Mouse (Mus musculus) heart, postnatal 0 days (tissue): Measurements from ENCODE around the gene Scgb1b7. TPM values are rescaled to one million over a fixed set of nuclear protein-coding genes. Genes with fewer than 3 reads are reported as not detected.
"Not testable (repeated sequence)": the region's sequence is repeated elsewhere in the genome, so short reads cannot be mapped to it uniquely, and the experiment has no call there.

Source experiments
- ATAC-seq: fragments of 200-750 bp; cut with Nextera tagmentation; 2 replicates; pipeline ENCODE4 v1.8.0; 2017; ENCODE audit warnings: low read depth, moderate number of reproducible peaks, moderate library complexity; ENCODE audit not compliant: insufficient read depth
- DNase-seq: peaks from one replicate; pipeline ENCODE4 v3.0.0-alpha.2; 2016; ENCODE audit warnings: low spot score
- H3K27ac ChIP-seq: fragments of 300-500 bp; sonication (generic); 2 replicates; pipeline ENCODE4 v1.5.1; 2014; ENCODE audit warnings: low read depth, mild to moderate bottlenecking
- H3K27me3 ChIP-seq: fragments of 300-500 bp; sonication (generic); 2 replicates; pipeline ENCODE4 v1.6.1; 2014; ENCODE audit warnings: low read length, mixed read lengths; ENCODE audit not compliant: control insufficient read depth, insufficient read depth
- H3K36me3 ChIP-seq: fragments of 300-500 bp; sonication (generic); replicated peaks from 2 replicates; pipeline ENCODE4 v1.6.1; 2014; ENCODE audit warnings: low read length, mixed read lengths; ENCODE audit not compliant: control insufficient read depth, insufficient read depth
- H3K4me1 ChIP-seq: fragments of 300-500 bp; sonication (generic); 2 replicates; pipeline ENCODE4 v1.6.1; 2014; ENCODE audit warnings: antibody characterized with exemption; ENCODE audit not compliant: control insufficient read depth, insufficient read depth
- H3K4me2 ChIP-seq: fragments of 300-500 bp; sonication (generic); 2 replicates; pipeline ENCODE4 v1.6.1; 2014; ENCODE audit warnings: low read depth, mild to moderate bottlenecking, low read length, moderate library complexity
- H3K4me3 ChIP-seq: fragments of 300-500 bp; sonication (generic); 2 replicates; pipeline ENCODE4 v1.5.1; 2014; ENCODE audit warnings: low read depth, low read length
- H3K9ac ChIP-seq: fragments of 300-500 bp; sonication (generic); replicated peaks from 2 replicates; pipeline ENCODE4 v1.6.1; 2014; ENCODE audit warnings: low read depth, low read length, mixed read lengths
- H3K9me3 ChIP-seq: fragments of 300-500 bp; sonication (generic); replicated peaks from 2 replicates; pipeline ENCODE4 v1.6.1; 2016; ENCODE audit warnings: low read length; ENCODE audit not compliant: control insufficient read depth
- WGBS: fragments of 180-500 bp; shearing (Covaris S2); extraction: QIAGEN DNeasy Blood & Tissue Kit; methylation state at CpG from one replicate; pipeline ENCODE4 v1.1.7; 2014; 5-methylcytosine and 5-hydroxymethylcytosine counted together
- polyA plus RNA-seq: library from polyadenylated mRNA; unstranded; fragments of >200 nt; fragmentation: Nextera tagmentation; extraction: Ambion mirVana; gene quantifications from 2 replicates; pipeline ENCODE4 v1.2.1, GENCODE M21; 2015
- total RNA-seq: library from RNA; depleted of rRNA; stranded (reverse); fragments of >200 nt; gene quantifications from 2 replicates; pipeline ENCODE4 v1.2.3, GENCODE M21; 2014; ENCODE audit warnings: low replicate concordance; rRNA removed

Scgb1b7 gene
- not detected in 2 replicates for total RNA-seq
- polyA plus RNA-seq: not detected in 2 replicates

DNA sequence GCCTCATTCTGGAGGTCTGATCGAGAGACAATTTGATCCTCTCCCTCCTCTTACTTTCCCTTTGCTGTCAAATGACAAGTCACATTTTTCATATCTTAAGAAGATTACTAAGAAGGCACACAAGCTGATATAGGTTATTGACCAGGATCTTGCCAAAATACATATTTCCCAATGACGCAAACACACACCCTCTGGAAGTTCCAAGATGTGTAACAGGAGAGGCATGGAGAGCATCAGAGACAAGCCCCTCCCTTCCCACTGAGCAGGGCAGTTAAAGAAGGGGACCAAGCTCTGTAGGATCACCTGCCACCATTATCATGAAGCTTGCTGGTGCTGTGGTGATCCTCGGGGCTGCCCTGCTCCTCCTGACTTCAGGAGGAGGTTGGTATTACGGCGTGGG is at the start of gene Scgb1b7:
Gene Scgb1b7 (plus strand): TSS at position 301 of the 400 bp plus-strand sequence.
- not testable (repeated sequence) for H3K36me3 ChIP-seq, DNase-seq, H3K4me2 ChIP-seq, H3K27me3 ChIP-seq, H3K27ac ChIP-seq, H3K4me3 ChIP-seq, H3K9me3 ChIP-seq, H3K9ac ChIP-seq, H3K4me1 ChIP-seq, ATAC-seq
- 63% methylated on average over 4 of the region's 5 CpGs for WGBS

DNA sequence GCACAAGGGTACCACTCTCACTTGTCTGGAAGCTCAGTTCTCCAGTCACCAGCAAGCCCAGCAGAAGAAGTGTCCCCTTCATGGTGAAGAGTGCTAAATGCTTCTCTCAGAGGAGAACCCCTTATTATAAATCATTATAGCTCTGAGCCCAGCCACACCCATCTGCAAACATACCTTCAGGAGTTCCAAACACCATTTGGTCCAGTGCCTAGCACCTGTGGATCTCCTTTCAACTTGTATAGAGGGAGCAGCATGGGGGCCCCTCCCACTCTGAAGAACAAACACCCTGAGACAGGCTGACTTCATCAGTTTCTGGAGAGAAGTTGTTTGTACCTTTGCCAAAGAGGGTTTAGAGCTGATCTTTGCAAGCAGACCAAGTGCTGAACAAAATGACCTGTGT is 6.8 kb upstream of the Scgb1b7 start, which contains the start of gene Scgb2b7:
Gene Scgb2b7 (minus strand): TSS at position 101 of the 400 bp plus-strand sequence.
- H3K27ac ChIP-seq, H3K36me3 ChIP-seq, DNase-seq, ATAC-seq, H3K4me1 ChIP-seq, H3K9ac ChIP-seq, H3K4me2 ChIP-seq, H3K4me3 ChIP-seq, H3K9me3 ChIP-seq, H3K27me3 ChIP-seq: not testable (repeated sequence)

Other genes with a start within 250 kb of the Scgb1b7 start
- gene Scgb2b7, start 6.9 kb upstream of the Scgb1b7 start, total RNA-seq: not detected in 2 replicates
- gene Scgb2b7, start 6.9 kb upstream of the Scgb1b7 start, polyA plus RNA-seq: not detected in 2 replicates